Mouse (Mus musculus): ENCODE data around the gene St6galnac3. TPM values are rescaled to one million over a fixed set of nuclear protein-coding genes. Genes with fewer than 3 reads are reported as not detected.

Gene St6galnac3
- polyA plus RNA-seq, 1 experiment: 2.3 TPM

DNA sequence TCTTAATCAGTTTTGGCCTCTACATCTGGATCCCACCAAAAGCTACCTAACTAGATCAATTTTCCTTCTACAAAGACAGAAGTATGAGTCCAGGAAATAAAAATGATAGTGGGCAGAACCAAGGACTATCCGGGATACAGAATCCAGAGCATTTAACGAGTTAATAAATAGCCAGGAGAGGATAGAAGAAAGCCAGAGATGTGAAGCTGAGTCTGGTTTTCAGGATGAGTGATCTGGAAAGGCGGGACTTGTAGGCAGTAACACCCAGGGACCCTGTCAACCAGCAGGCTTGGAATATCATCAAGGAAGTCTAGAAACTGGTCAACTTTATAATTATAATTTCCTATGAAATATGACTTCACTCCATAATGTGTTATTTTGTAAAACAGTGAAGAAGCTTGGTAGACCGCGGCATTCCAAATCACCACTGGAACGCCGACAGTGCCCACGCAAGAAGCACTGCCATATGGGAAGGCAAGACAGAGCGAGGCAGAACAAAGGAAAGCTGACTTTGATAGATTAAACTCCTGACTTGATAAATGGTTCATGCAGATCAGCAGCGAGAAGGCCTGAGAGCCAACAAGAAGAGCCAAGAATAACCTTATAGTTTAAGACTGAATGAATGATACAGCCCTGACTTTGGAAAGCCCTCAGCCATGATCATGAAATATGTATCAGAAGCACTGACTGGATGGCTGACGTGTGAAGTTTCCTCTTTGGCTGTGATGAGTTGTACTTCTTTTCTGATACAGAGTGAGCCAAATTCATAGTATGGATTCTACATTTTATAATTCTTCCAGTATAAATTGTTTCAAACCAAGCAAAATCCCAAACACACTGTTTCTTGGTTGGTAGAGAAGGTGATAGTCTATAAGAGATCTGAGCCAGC, 252.1 kb downstream of the St6galnac3 start:
- DNase-seq (ENCODE audit: low read depth): no peak

- DNase-seq (ENCODE audit: low read depth): no peak
Observed at GRCm38 (mm10) chr3:153463849-153464248, 261.1 kb downstream of the St6galnac3 start.

- DNase-seq (ENCODE audit: low read depth): no peak
Observed at GRCm38 (mm10) chr3:153460173-153460572, 264.8 kb downstream of the St6galnac3 start.

GRCm38 (mm10) chr3:153458593-153458992, 266.4 kb downstream of the St6galnac3 start:
- no peak for DNase-seq (ENCODE audit: low read depth)

GRCm38 (mm10) chr3:153457701-153458100, 267.3 kb downstream of the St6galnac3 start:
- DNase-seq (ENCODE audit: low read depth): no peak

DNA sequence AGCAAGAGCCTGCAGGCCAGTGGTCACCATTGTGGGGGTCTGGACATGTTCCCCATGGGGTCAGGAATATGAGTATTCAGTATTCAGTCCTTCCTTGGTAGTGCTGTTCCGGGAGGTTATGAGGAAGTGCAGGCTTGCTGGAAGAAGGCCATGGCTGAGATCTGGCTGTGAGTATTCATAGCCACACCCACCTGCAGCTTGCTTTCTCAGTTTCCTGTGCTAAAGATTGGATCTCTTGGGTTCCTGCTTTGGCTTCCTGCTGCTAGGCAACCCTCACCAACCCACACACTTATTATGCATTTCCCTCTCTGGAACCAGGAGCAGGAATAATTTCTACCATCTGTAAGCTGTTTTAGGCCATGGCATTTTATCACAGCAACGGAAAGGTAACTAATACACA, 267.8 kb downstream of the St6galnac3 start:
- no peak for DNase-seq (ENCODE audit: low read depth)

DNA sequence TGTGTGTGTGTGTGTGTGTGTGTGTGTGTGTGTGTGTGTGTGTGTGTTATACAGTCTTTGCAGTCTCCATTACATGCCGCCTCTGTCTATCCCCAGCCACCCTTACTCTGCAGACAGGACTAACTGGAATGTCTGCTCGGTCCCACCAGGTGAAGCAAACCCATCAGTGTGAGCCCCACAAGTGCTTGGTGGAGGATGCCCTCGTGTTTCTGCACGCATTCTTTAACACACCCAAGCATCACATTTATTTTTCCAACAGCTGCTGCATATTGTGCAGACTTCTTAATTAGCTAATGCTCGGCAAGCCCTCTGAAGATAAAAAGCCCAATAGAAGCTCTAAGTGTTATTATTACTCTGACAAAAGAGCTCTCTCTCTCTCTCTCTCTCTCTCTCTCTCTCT, 268.7 kb downstream of the St6galnac3 start:
- no peak for DNase-seq (ENCODE audit: low read depth)

GRCm38 (mm10) chr3:153453127-153454049, 271.6 kb downstream of the St6galnac3 start:
- DNase-seq (ENCODE audit: low read depth): no peak

DNA sequence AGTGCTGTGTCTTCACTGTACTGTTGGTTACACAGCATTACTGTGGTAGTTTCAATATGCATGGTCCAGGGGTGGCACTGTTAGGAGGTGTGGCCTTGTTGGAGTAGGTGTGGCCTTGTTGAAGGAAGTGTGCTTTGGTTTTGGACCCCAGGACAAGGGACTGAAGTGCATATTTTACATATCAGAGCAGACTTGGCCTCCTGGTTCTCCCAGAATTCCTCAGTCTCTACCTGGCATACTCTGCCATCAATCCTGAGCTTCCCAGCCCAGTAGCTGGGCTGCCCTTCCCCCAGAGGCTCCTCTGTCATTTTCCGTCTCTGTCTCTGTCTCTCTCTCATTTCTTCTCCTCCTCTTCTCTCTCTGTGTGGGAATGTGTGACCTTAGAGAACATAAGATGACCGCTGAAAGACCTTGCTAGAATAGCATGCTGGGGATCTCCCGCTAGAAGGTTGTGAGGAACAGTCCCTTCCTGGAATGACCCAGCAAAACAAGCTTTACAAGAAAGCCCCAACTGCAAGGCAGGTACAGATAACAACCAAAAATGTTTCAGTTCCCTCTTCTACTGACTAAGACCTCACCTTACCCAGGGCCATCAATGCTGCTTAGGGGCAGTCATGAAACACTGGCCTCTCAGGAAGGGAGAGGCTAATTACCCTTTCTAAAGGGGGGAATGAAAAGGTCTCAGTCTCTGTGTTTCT, 272.5 kb downstream of the St6galnac3 start:
- DNase-seq (ENCODE audit: low read depth): no peak

- no peak for DNase-seq (ENCODE audit: low read depth)
Observed at GRCm38 (mm10) chr3:153441329-153441728, 283.6 kb downstream of the St6galnac3 start.

DNA sequence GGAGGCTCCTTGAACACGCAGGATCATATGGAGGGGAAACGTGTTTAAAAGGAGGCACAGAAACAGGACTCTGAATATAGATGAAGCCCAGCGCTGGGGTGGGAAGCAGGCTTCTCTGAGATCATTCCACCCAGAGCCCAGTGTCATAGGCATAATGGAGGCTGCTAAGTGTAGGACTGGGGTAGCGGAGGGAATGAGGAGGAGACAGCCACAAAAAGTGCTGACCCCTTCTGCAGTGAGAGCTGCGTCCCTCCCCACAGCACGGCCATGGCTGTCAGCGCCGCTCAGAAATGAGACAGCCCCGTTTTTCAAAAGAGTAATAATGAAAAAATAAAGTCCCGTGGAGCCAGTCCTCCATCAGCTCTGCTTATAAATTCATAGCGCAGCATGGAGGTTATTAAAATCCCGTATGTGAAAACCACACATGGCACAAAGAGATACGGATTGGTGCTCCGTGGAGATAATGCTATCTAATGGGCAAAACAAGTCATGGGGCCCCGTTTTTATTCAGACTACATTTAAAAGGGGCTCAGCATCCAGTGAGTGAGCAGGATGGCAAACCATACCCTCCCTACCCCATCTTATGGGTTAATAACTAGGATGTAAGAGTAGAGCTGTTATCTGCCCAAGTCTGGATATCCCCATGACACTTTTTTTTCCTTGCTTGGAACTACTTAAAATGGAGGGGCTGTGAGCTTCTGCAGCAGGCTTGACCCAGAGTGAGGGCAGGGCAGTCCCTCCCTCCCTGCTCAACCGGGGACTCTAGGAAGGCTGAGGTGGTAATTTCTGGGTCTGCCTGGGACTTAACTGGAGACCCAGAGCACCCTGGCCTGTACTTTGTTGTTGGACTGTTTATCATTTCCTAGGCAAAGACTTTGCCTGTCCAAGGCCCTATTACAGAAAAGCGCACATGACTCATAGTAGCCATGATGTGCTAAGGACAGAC, 288.6 kb downstream of the St6galnac3 start:
- no peak for DNase-seq (ENCODE audit: low read depth)

GRCm38 (mm10) chr3:153433010-153433409, 292.0 kb downstream of the St6galnac3 start:
- no peak for DNase-seq (ENCODE audit: low read depth)

GRCm38 (mm10) chr3:153432053-153432816, 292.7 kb downstream of the St6galnac3 start:
- DNase-seq (ENCODE audit: low read depth): no peak

DNA sequence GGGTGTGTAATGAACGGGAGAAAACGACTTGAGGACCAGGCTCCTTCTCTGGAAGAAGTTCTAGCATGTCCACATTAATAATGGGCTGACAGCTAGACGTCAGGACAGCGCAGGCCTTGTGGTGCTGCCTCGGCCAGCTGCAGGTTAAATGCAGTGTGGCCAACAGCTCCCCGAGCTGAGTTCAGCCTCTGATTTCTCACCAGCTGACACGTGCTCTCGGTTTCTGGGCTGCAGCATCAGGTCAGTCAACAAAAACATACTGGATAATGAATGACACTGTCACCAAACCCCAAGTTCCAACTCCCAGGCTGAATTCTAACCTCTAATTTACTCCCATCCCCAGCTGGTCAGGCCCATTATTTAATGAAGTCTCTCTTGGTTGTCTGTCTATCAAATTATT, 295.1 kb downstream of the St6galnac3 start:
- no peak for DNase-seq (ENCODE audit: low read depth)

- DNase-seq (ENCODE audit: low read depth): no peak
Observed at GRCm38 (mm10) chr3:153421918-153422290, 303.1 kb downstream of the St6galnac3 start.

DNA sequence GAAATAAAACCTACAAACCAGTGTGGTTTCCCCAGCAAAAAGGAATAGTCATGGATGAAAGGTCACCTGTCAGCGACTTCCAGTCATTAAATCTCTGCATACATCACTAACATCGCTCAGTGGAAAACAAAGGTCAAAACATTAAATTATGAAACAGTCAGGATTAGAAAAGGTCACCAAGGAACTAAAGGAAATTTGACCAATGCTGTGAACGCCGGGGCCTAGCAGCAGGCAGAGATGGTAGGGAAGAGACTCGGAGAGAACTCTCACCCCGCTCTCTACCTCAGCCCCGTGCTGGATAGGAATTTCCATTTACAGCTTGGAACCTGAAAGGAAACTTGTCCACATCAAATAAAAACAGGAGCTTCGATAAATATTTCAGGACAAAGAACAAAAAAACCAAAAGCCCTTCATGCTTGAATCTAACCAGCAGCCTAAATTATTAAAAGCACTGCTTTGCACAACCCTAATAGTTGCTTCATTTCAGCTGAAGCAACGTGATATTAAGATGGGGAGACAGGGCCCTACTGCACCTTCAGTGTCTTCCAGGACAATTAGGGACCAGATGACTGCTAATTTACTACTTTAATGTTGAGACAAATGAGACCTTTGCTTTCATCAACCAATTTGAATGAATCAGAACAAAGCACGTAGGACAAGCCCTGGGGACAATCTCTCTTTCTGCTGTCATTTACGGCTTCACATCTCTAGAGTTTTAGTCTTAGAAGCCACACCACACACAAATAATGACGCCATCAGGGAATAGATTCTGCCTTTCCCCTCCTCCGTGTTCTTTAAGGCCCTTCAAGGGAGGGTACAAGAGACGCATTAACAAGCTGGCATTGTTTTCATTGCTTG, 303.7 kb downstream of the St6galnac3 start:
- DNase-seq (ENCODE audit: low read depth): no peak

GRCm38 (mm10) chr3:153419331-153419730, 305.6 kb downstream of the St6galnac3 start:
- no peak for DNase-seq (ENCODE audit: low read depth)

GRCm38 (mm10) chr3:153417001-153417400, 308.0 kb downstream of the St6galnac3 start:
- DNase-seq (ENCODE audit: low read depth): no peak

- DNase-seq (ENCODE audit: low read depth): no peak
Observed at GRCm38 (mm10) chr3:153416383-153416782, 308.6 kb downstream of the St6galnac3 start.
